Comparison of ENCODE assay signal across 8 mouse cellular contexts in the genomic region with DNA sequence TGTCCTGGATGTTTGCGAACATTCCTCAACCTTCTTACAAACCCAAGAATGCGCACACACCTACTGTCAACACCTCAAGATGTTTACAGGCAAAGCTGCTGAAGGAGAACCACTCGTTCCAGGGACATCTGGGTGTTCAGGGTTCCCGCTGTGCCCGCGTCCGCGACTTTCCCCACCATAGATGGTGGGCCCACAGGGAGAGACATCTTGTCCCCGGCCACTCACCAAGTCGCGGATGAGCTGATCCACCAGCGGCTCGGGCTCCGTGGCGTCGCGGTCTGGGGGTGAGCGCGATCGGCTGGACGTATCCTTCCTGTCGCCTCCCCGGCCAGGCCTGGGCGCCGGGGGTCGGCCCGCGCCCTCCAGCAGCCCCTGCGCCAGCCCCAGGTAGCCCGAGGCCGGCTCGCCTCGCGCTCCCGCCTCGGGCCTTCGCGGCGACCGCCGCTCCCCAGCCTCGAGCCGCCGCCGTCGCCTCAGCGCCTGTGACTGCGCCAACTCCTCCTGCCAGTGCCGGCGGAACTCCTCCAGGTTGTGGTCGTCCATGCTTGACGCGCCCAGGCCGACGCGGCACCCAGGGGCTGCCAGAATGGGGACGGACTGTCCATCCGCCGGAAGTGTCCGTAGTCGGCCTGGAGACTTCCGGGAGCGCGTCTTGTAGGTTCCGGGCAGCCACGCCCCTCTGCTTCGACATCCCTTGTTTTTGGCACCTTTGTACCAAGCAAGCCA. TPM values are rescaled to one million over a fixed set of nuclear protein-coding genes. Genes with fewer than 3 reads are reported as not detected.
A peak's percentile ranks its signal among the peaks of the same experiment; 100 is the strongest.
DNase-seq lines count a peak whose midpoint lies in the region; ATAC-seq and TF ChIP-seq lines count a peak whose summit lies in the region.

TSS of gene Fbxw8 (minus strand) at position 626 of the 726 bp plus-strand sequence.

- 0 out of 2 replicates have a peak, but pooled peaks cover 5% of the 10 kb centered on the region for H3K36me3 ChIP-seq in embryonic facial prominence, embryonic 14.5 days (ENCODE audit: control insufficient read depth, insufficient read depth, low read length)
- peaks cover 4% of the 10 kb centered on the region; the same call in 1 of the 2 replicates for H3K36me3 ChIP-seq in heart, adult 2 months (ENCODE audit: control insufficient read depth, insufficient read depth, low read length)
- H3K36me3 ChIP-seq in limb, embryonic 13.5 days, result peaks cover 33% of the 10 kb centered on the region
- H3K36me3 ChIP-seq in midbrain, embryonic 16.5 days (ENCODE audit: control insufficient read depth, insufficient read depth, low read length), result no peaks in the 10 kb centered on the region

- peaks cover 6% of the 10 kb centered on the region for H3K79me2 ChIP-seq in heart, adult 2 months (replicated peaks; ENCODE audit: control insufficient read depth, insufficient read depth, low read length)

- WGBS in embryonic facial prominence, embryonic 14.5 days, result under 1% methylated on average over 55 of the region's 67 CpGs
- WGBS in heart, adult 2 months, result under 1% methylated on average over 67 of the region's 67 CpGs
- under 1% methylated on average over 66 of the region's 67 CpGs for WGBS in limb, embryonic 13.5 days
- WGBS in midbrain, embryonic 16.5 days, result under 1% methylated on average over 67 of the region's 67 CpGs

- peak within 1 kb of the TSS; percentile 86 for H3K9ac ChIP-seq in embryonic facial prominence, embryonic 14.5 days (ENCODE audit: low read depth, low read length)
- peak within 1 kb of the TSS; percentile 91 for H3K9ac ChIP-seq in heart, adult 2 months (ENCODE audit: low read depth, low read length)
- peak within 1 kb of the TSS; percentile 95 for H3K9ac ChIP-seq in limb, embryonic 13.5 days
- H3K9ac ChIP-seq in midbrain, embryonic 16.5 days (ENCODE audit: low read depth, low read length), result peak within 1 kb of the TSS; percentile 96

- no peaks in the 10 kb centered on the region for H3K27me3 ChIP-seq in embryonic facial prominence, embryonic 14.5 days (replicated peaks; ENCODE audit: control insufficient read depth, insufficient read depth, low read length)
- H3K27me3 ChIP-seq in heart, adult 2 months (ENCODE audit: control insufficient read depth, insufficient read depth, low read length), result no peaks in the 10 kb centered on the region
- H3K27me3 ChIP-seq in limb, embryonic 13.5 days, result 0 out of 2 replicates have a peak, but pooled peaks cover 8% of the 10 kb centered on the region
- H3K27me3 ChIP-seq in midbrain, embryonic 16.5 days (ENCODE audit: control insufficient read depth, insufficient read depth, low read depth, low read length), result no peaks in the 10 kb centered on the region; the same call in 1 of the 2 replicates

- peak; percentile 90 for DNase-seq in 3T3-L1 (ENCODE audit: low read depth, low spot score)
- peak; percentile 79 to 80 for DNase-seq in adrenal gland, postnatal 4 days (ENCODE audit: low spot score in 2 of 2)
- peak; percentile 93 for DNase-seq in embryonic facial prominence, embryonic 14.5 days (ENCODE audit: low spot score)
- peak; percentile 87 to 91 for DNase-seq in heart, adult 2 months
- DNase-seq in kidney, adult 8-10 months, result peak; percentile 74 to 88
- peak; percentile 76 to 87 for DNase-seq in spleen, postnatal 10 days (ENCODE audit: low spot score in 2 of 2)

- no peak within 1 kb of the TSS for H3K27ac ChIP-seq in embryonic facial prominence, embryonic 14.5 days (replicated peaks; ENCODE audit: low read depth, low read length)
- H3K27ac ChIP-seq in heart, adult 2 months, result peak within 1 kb of the TSS; percentile 78
- no peak within 1 kb of the TSS for H3K27ac ChIP-seq in limb, embryonic 13.5 days
- H3K27ac ChIP-seq in midbrain, embryonic 16.5 days (ENCODE audit: low read length), result peak within 1 kb of the TSS; percentile 75

- TF ChIP-seq CTCF in heart, adult 2 months (IDR thresholded peaks at IDR 0.05), result no peak

- TF ChIP-seq EP300 in heart, adult 2 months (IDR thresholded peaks at IDR 0.05; ENCODE audit: insufficient read depth, low read depth, low read length), result 0 out of 2 replicates have a peak, but pooled peaks have one; percentile 58

- H3K4me1 ChIP-seq in embryonic facial prominence, embryonic 14.5 days (ENCODE audit: control insufficient read depth, insufficient read depth, low read length), result peaks cover 6% of the 10 kb centered on the region; the same call in 1 of the 2 replicates
- peaks cover 7% of the 10 kb centered on the region for H3K4me1 ChIP-seq in heart, adult 2 months (ENCODE audit: control insufficient read depth, insufficient read depth, low read length)
- peaks cover 17% of the 10 kb centered on the region for H3K4me1 ChIP-seq in limb, embryonic 13.5 days
- H3K4me1 ChIP-seq in midbrain, embryonic 16.5 days (ENCODE audit: control insufficient read depth, insufficient read depth, low read length), result peaks cover 18% of the 10 kb centered on the region

- H3K9me3 ChIP-seq in embryonic facial prominence, embryonic 14.5 days (ENCODE audit: control insufficient read depth, low read length), result no peaks in the 10 kb centered on the region
- H3K9me3 ChIP-seq in limb, embryonic 13.5 days, result no peaks in the 10 kb centered on the region
- H3K9me3 ChIP-seq in midbrain, embryonic 16.5 days (replicated peaks; ENCODE audit: control insufficient read depth, low read length, poor library complexity, severe bottlenecking), result no peaks in the 10 kb centered on the region

- TF ChIP-seq POLR2A in heart, adult 2 months (IDR thresholded peaks at IDR 0.05; ENCODE audit: insufficient read depth, low read depth, low read length), result peak; percentile 76

- H3K4me3 ChIP-seq in embryonic facial prominence, embryonic 14.5 days (ENCODE audit: low read depth, low read length), result peak within 1 kb of the TSS; percentile 84
- peak within 1 kb of the TSS; percentile 92 for H3K4me3 ChIP-seq in heart, adult 2 months
- H3K4me3 ChIP-seq in limb, embryonic 13.5 days, result peak within 1 kb of the TSS; percentile 97
- peak within 1 kb of the TSS; percentile 95 for H3K4me3 ChIP-seq in midbrain, embryonic 16.5 days (ENCODE audit: low read depth, low read length)

- peak; percentile 94 for ATAC-seq in embryonic facial prominence, embryonic 14.5 days (ENCODE audit: low read depth)
- ATAC-seq in limb, embryonic 13.5 days (ENCODE audit: low FRiP score, low read depth), result peak; percentile 86
- peak; percentile 92 for ATAC-seq in midbrain, embryonic 16.5 days

- intact Hi-C loops in heart, adult 2 months (cut with DNase I), result loop anchor here (1.0 to 5.0 kb wide), 2 partner anchors 9 to 38 kb away; no protein-coding TSS in a partner anchor

- peak within 1 kb of the TSS; percentile 67 for H3K4me2 ChIP-seq in embryonic facial prominence, embryonic 14.5 days (ENCODE audit: low read depth, low read length)
- H3K4me2 ChIP-seq in limb, embryonic 13.5 days (replicated peaks), result peak within 1 kb of the TSS; percentile 81
- H3K4me2 ChIP-seq in midbrain, embryonic 16.5 days (ENCODE audit: low read length), result peak within 1 kb of the TSS; percentile 78

RNA-seq across cellular contexts. Expression of gene Fbxw8, which starts in this region (rescaled TPM):
- total RNA-seq in adrenal gland, postnatal 4 days (2021), result 10 to 100 TPM; 53.7 to 62.5 TPM
- polyA plus RNA-seq in embryonic facial prominence, embryonic 14.5 days (2014; fragmentation: Nextera tagmentation; extraction: Ambion mirVana), result 31.7 and 32.2 TPM in 2 replicates
- total RNA-seq in heart, adult 2 months (2021), result 10 to 100 TPM; 36.8 to 39.2 TPM
- 35.1 and 46.8 TPM in 2 replicates for polyA plus RNA-seq in heart, adult 2 months (2012; rRNA removed)
- polyA plus RNA-seq in limb, embryonic 13.5 days (2015; fragmentation: Nextera tagmentation; extraction: Ambion mirVana), result 29.0 and 30.1 TPM in 2 replicates
- 18.4 TPM in 2 replicates for polyA plus RNA-seq in midbrain, embryonic 16.5 days (2015; fragmentation: Nextera tagmentation; extraction: Ambion mirVana)

Comparison
In these comparisons a context has a peak if more than half of its experiments do, and no peak if none do; other contexts are left out.
1. H3K27ac ChIP-seq: peak in heart, adult 2 months (single experiment) and midbrain, embryonic 16.5 days (single experiment); none in embryonic facial prominence, embryonic 14.5 days (single experiment) and limb, embryonic 13.5 days (single experiment).
2. Peak in every context shown above with its lines, with median percentiles within 50 percentile points of each other: DNase-seq, ATAC-seq, H3K4me2 ChIP-seq, H3K4me3 ChIP-seq and H3K9ac ChIP-seq.